Mouse (Mus musculus) MEL (cell line): ENCODE results near the gene Alox5. TPM values are rescaled to one million over a fixed set of nuclear protein-coding genes. Genes with fewer than 3 reads are reported as not detected.

Source experiments
- DNase-seq: peaks from one replicate; pipeline ENCODE4 v3.0.0; 2011; ENCODE audit warnings: low read depth, low spot score
- H3K27ac ChIP-seq: 2 replicates; pipeline ENCODE4 v1.5.1; 2012; ENCODE audit warnings: low read depth, mild to moderate bottlenecking, control low read depth, low read length, moderate library complexity; ENCODE audit not compliant: control insufficient read depth
- H3K27me3 ChIP-seq, 2 experiments: fragments of 150-350 bp in 1 of 2; sonication (generic) in 1 of 2; 2 replicates each; pipeline ENCODE4 v1.6.1; 2012; ENCODE audit warnings: low read length in 2 of 2, mild to moderate bottlenecking in 2 of 2, improper control_type of control experiment in 1 of 2, moderate library complexity in 1 of 2; ENCODE audit not compliant: insufficient read depth in 2 of 2, control insufficient read depth in 1 of 2
- H3K36me3 ChIP-seq, 2 experiments: 2 replicates each; pipeline ENCODE4 v1.6.1; 2012 to 2014; ENCODE audit warnings: low read length in 2 of 2, improper control_type of control experiment in 1 of 2, inconsistent platforms in 1 of 2, mild to moderate bottlenecking in 1 of 2; ENCODE audit not compliant: insufficient read depth in 2 of 2, control insufficient read depth in 1 of 2
- H3K4me1 ChIP-seq, 2 experiments: fragments of 150-350 bp in 1 of 2; sonication (generic) in 1 of 2; 2 replicates each; pipeline ENCODE4 v1.6.1; 2012; ENCODE audit warnings: low read length in 2 of 2, improper control_type of control experiment in 1 of 2, mild to moderate bottlenecking in 1 of 2; ENCODE audit not compliant: insufficient read depth in 2 of 2, control insufficient read depth in 1 of 2
- H3K4me3 ChIP-seq, 2 experiments: fragments of 150-350 bp in 1 of 2; sonication (generic) in 1 of 2; 2 replicates each; pipeline ENCODE4 v1.5.1; 2012; ENCODE audit warnings: low read depth in 2 of 2, low read length in 2 of 2, mild to moderate bottlenecking in 2 of 2, moderate library complexity in 2 of 2, control low read depth in 1 of 2, improper control_type of control experiment in 1 of 2; ENCODE audit not compliant: control insufficient read depth in 1 of 2, insufficient read depth in 1 of 2
- H3K79me2 ChIP-seq: 2 replicates; pipeline ENCODE4 v1.6.1; 2012; ENCODE audit warnings: mild to moderate bottlenecking, low read length, moderate library complexity; ENCODE audit not compliant: control insufficient read depth, poor library complexity, insufficient read depth
- H3K9ac ChIP-seq: 2 replicates; pipeline ENCODE4 v1.6.1; 2012; ENCODE audit warnings: low read depth, mild to moderate bottlenecking, control low read depth, low read length, moderate library complexity; ENCODE audit not compliant: control insufficient read depth, poor library complexity, severe bottlenecking
- H3K9me3 ChIP-seq: fragments of 150-350 bp; sonication (generic); replicated peaks from 2 replicates; pipeline ENCODE4 v1.6.1; 2012; ENCODE audit warnings: mild to moderate bottlenecking, low read length, improper control_type of control experiment, moderate library complexity; ENCODE audit not compliant: insufficient read depth
- BHLHE40 ChIP-seq: IDR thresholded peaks from 2 replicates; pipeline ENCODE4 v1.6.1; 2012; ENCODE audit warnings: low read depth, mild to moderate bottlenecking, inconsistent platforms, low read length, improper control_type of control experiment, borderline replicate concordance
- CHD2 ChIP-seq: IDR thresholded peaks from 2 replicates; pipeline ENCODE4 v1.6.1; 2011; ENCODE audit warnings: low read length, improper control_type of control experiment
- EP300 ChIP-seq, 2 experiments: IDR thresholded peaks; 2 replicates each; pipeline ENCODE4 v1.6.1; 2011; ENCODE audit warnings: improper control_type of control experiment in 2 of 2, low read length in 2 of 2, low read depth in 1 of 2, mild to moderate bottlenecking in 1 of 2
- ETS1 ChIP-seq: IDR thresholded peaks from 2 replicates; pipeline ENCODE4 v1.6.1; 2012; ENCODE audit warnings: low read depth, mild to moderate bottlenecking, inconsistent platforms, low read length, improper control_type of control experiment, moderate library complexity
- GABPA ChIP-seq: IDR thresholded peaks from 2 replicates; pipeline ENCODE4 v1.6.1; 2012; ENCODE audit warnings: low read depth, mild to moderate bottlenecking, inconsistent platforms, low read length, improper control_type of control experiment, moderate library complexity
- GATA1 ChIP-seq: IDR thresholded peaks from 2 replicates; pipeline ENCODE4 v1.6.1; 2011; ENCODE audit warnings: low read depth, low read length, improper control_type of control experiment
- HCFC1 ChIP-seq: IDR thresholded peaks from 2 replicates; pipeline ENCODE4 v1.6.1; 2012; ENCODE audit warnings: low read depth, mild to moderate bottlenecking, inconsistent platforms, low read length, improper control_type of control experiment, moderate library complexity
- KAT2A ChIP-seq: conservative IDR thresholded peaks from 2 replicates; pipeline ENCODE4 v1.6.1; 2012; ENCODE audit warnings: low read depth, low read length, improper control_type of control experiment, inconsistent platforms
- MAZ ChIP-seq: IDR thresholded peaks from 2 replicates; pipeline ENCODE4 v1.6.1; 2012; ENCODE audit warnings: low read depth, mild to moderate bottlenecking, inconsistent platforms, low read length, improper control_type of control experiment
- MEF2A ChIP-seq: IDR thresholded peaks from 2 replicates; pipeline ENCODE4 v1.6.1; 2014; ENCODE audit warnings: low read depth, mild to moderate bottlenecking, inconsistent platforms, low read length, improper control_type of control experiment; ENCODE audit not compliant: poor library complexity, insufficient replicate concordance, severe bottlenecking; ENCODE audit errors: extremely low read depth
- MYB ChIP-seq: IDR thresholded peaks from 2 replicates; pipeline ENCODE4 v1.6.1; 2011; ENCODE audit warnings: mild to moderate bottlenecking, low read depth, low read length, improper control_type of control experiment
- NRF1 ChIP-seq: IDR thresholded peaks from 2 replicates; pipeline ENCODE4 v1.6.1; 2014; ENCODE audit warnings: low read depth, mild to moderate bottlenecking, inconsistent platforms, low read length, improper control_type of control experiment, moderate library complexity; ENCODE audit not compliant: poor library complexity, insufficient read depth, severe bottlenecking
- POLR2A ChIP-seq, 2 experiments: IDR thresholded peaks; 2 replicates each; pipeline ENCODE4 v1.6.1; 2011 to 2012; ENCODE audit warnings: low read length in 2 of 2, mild to moderate bottlenecking in 2 of 2, control low read depth in 1 of 2, improper control_type of control experiment in 1 of 2, low read depth in 1 of 2, moderate library complexity in 1 of 2; ENCODE audit not compliant: control insufficient read depth in 1 of 2, insufficient read depth in 1 of 2, poor library complexity in 1 of 2
- POLR2AphosphoS2 ChIP-seq: IDR thresholded peaks from 2 replicates; pipeline ENCODE4 v1.6.1; 2011; ENCODE audit warnings: low read length, improper control_type of control experiment
- POLR2AphosphoS5 ChIP-seq: IDR thresholded peaks from 2 replicates; pipeline ENCODE4 v1.6.1; 2012; ENCODE audit warnings: low read depth, borderline replicate concordance, mild to moderate bottlenecking, inconsistent platforms, low read length, moderate library complexity, mixed read lengths
- RCOR1 ChIP-seq: IDR thresholded peaks from 2 replicates; pipeline ENCODE4 v1.6.1; 2012; ENCODE audit warnings: low read depth, mild to moderate bottlenecking, inconsistent platforms, low read length, improper control_type of control experiment
- SIN3A ChIP-seq: IDR thresholded peaks from 2 replicates; pipeline ENCODE4 v1.6.1; 2012; ENCODE audit warnings: low read length, improper control_type of control experiment, inconsistent platforms
- TBP ChIP-seq: IDR thresholded peaks from 2 replicates; pipeline ENCODE4 v1.8.0; 2011; ENCODE audit warnings: low read depth, low read length, improper control_type of control experiment
- USF1 ChIP-seq: IDR thresholded peaks from 2 replicates; pipeline ENCODE4 v1.6.1; 2014; ENCODE audit warnings: low read depth, mild to moderate bottlenecking, inconsistent platforms, low read length, improper control_type of control experiment, moderate library complexity
- USF2 ChIP-seq, 2 experiments: IDR thresholded peaks; 2 replicates each; pipeline ENCODE4 v1.6.1; 2011 to 2012; ENCODE audit warnings: improper control_type of control experiment in 2 of 2, low read length in 2 of 2, borderline replicate concordance in 1 of 2, inconsistent platforms in 1 of 2, low read depth in 1 of 2, mild to moderate bottlenecking in 1 of 2; ENCODE audit not compliant: insufficient read depth in 1 of 2
- ZNF384 ChIP-seq: IDR thresholded peaks from 2 replicates; pipeline ENCODE4 v1.6.1; 2012; ENCODE audit warnings: low read depth, mild to moderate bottlenecking, inconsistent platforms, low read length, improper control_type of control experiment
- polyA plus RNA-seq, 2 experiments: library from polyadenylated mRNA; stranded (reverse) in 1 of 2; unstranded in 1 of 2; fragments of >175 nt in 1 of 2; fragments of >200 nt in 1 of 2; gene quantifications; 2 replicates each; pipeline versions ENCODE4 v1.2.1 to v1.2.4; 2012; ENCODE audit warnings: low replicate concordance in 2 of 2, low read depth in 1 of 2; ENCODE audit not compliant: insufficient read length in 2 of 2, insufficient read depth in 1 of 2, missing spikeins in 1 of 2
- total RNA-seq: library from RNA; depleted of rRNA; stranded (reverse); fragments of 300-350 nt; gene quantifications from 2 replicates; pipeline ENCODE4 v1.2.3, GENCODE M21; 2012

Alox5 gene
- total and polyA plus RNA-seq, 3 experiments, result 1.1 to 5.7 TPM; not detected in 1

GRCm38 (mm10) chr6:116380157-116380556 is 80.8 kb downstream of the Alox5 start:
- Histone ChIP-seq H3K9ac (no peak overlapping the region), H3K9me3 (no peaks in the 10 kb centered on the region), H3K4me1 (peaks cover 0 to 5% of the 10 kb centered on the region in 2 experiments; a peak in 3 of 4 replicates), H3K27me3 (no peaks in the 10 kb centered on the region), H3K27ac (no peak overlapping the region), H3K4me3 (no peak overlapping the region)
- no peak for DNase-seq
- TF ChIP-seq RCOR1 (no peak), SIN3A (no peak), USF2 (IDR thresholded peaks at IDR 0.05; ENCODE audit: borderline replicate concordance in 1 of 2, insufficient read depth in 1 of 2, low read depth in 1 of 2, low read length in 2 of 2) (no peak), POLR2AphosphoS2 (no peak), KAT2A (no peak), POLR2A (IDR thresholded peaks at IDR 0.05; ENCODE audit: control insufficient read depth in 1 of 2, insufficient read depth in 1 of 2, low read depth in 1 of 2, low read length in 2 of 2, poor library complexity in 1 of 2) (no peak), HCFC1 (no peak), CHD2 (no peak), ETS1 (no peak), ZNF384 (no peak), TBP (no peak), USF1 (no peak), POLR2AphosphoS5 (no peak), BHLHE40 (no peak), GABPA (no peak), EP300 (IDR thresholded peaks at IDR 0.05; ENCODE audit: low read depth in 1 of 2, low read length in 2 of 2) (no peak), MEF2A (no peak)
- TF ChIP-seq, all 39 proteins: peak for 0
- Histone ChIP-seq H3K36me3 (peaks cover 2 to 6% of the 10 kb centered on the region in 2 experiments), H3K79me2 (no peaks in the 10 kb centered on the region)

GRCm38 (mm10) chr6:116378892-116379291 is 82.1 kb downstream of the Alox5 start:
- Histone ChIP-seq H3K36me3 (peaks cover 2 to 17% of the 10 kb centered on the region in 2 experiments; a peak in 3 of 4 replicates), H3K79me2 (peaks cover 4% of the 10 kb centered on the region; the same call in 1 of the 2 replicates), H3K27me3 (no peaks in the 10 kb centered on the region), H3K4me1 (peaks cover 7 to 14% of the 10 kb centered on the region in 2 experiments), H3K4me3 (no peak overlapping the region), H3K9me3 (no peaks in the 10 kb centered on the region), H3K27ac (no peak overlapping the region), H3K9ac (no peak overlapping the region)
- no peak for DNase-seq
- no peak for TF ChIP-seq MYB
- no peak for TF ChIP-seq MAZ
- no peak for TF ChIP-seq NRF1
- peak; percentile 71 for TF ChIP-seq ZNF384
- peak in 1 of 2 experiments; percentile 20; a peak in 2 of 4 replicates for TF ChIP-seq EP300 (IDR thresholded peaks at IDR 0.05; ENCODE audit: low read depth in 1 of 2, low read length in 2 of 2)
- no peak for TF ChIP-seq GABPA
- TF ChIP-seq MEF2A, result no peak
- TF ChIP-seq SIN3A, result no peak
- TF ChIP-seq GATA1, result peak; percentile 38; the same call in 1 of the 2 replicates
